Mouse (Mus musculus) layer of hippocampus, adult 18-20 months (tissue): ENCODE measurements around the gene Gli2. TPM values are rescaled to one million over a fixed set of nuclear protein-coding genes. Genes with fewer than 3 reads are reported as not detected.

Source experiments
- DNase-seq, 2 experiments: peaks; one replicate each; pipeline ENCODE4 v3.0.0; 2022; ENCODE audit warnings: low spot score in 2 of 2
- total RNA-seq, 2 experiments: library from RNA; stranded (reverse); gene quantifications; 2 replicates each; pipeline ENCODE4 v1.2.3; 2021

The Gli2 gene
- total RNA-seq, 2 experiments from 2014 or later = 3.2 to 4.1 TPM

- DNase-seq = no peak
These were observed 49.5 kb downstream of the Gli2 start for GRCm38 (mm10) chr1:119003852-119004398.

GRCm38 (mm10) chr1:119001454-119002034 is 51.9 kb downstream of the Gli2 start:
- no peak for DNase-seq

GRCm38 (mm10) chr1:118994482-118995105 is 58.8 kb downstream of the Gli2 start:
- no peak for DNase-seq

- no peak for DNase-seq
These were observed 59.6 kb downstream of the Gli2 start for GRCm38 (mm10) chr1:118993775-118994174.

GRCm38 (mm10) chr1:118988331-118988730 is 65.1 kb downstream of the Gli2 start:
- no peak for DNase-seq

- DNase-seq = no peak
These were observed 65.9 kb downstream of the Gli2 start for GRCm38 (mm10) chr1:118987538-118987937.

- DNase-seq = no peak
These were observed 70.0 kb downstream of the Gli2 start for GRCm38 (mm10) chr1:118983389-118983788.

GRCm38 (mm10) chr1:118982805-118983211 is 70.6 kb downstream of the Gli2 start:
- DNase-seq = no peak

GRCm38 (mm10) chr1:118981943-118982804 is 71.2 kb downstream of the Gli2 start:
- peak; percentile 23 to 41 for DNase-seq

- DNase-seq = peak in 1 of 2 experiments; percentile 22
These were observed 72.8 kb downstream of the Gli2 start for GRCm38 (mm10) chr1:118980636-118981035.

- peak; percentile 22 to 57 for DNase-seq
These were observed 76.8 kb downstream of the Gli2 start for GRCm38 (mm10) chr1:118976596-118976995.

GRCm38 (mm10) chr1:118975376-118975775 is 78.0 kb downstream of the Gli2 start:
- DNase-seq = no peak

- DNase-seq = no peak
These were observed 83.4 kb downstream of the Gli2 start for GRCm38 (mm10) chr1:118970068-118970467.

- no peak for DNase-seq
These were observed 84.0 kb downstream of the Gli2 start for GRCm38 (mm10) chr1:118969409-118969808.

- DNase-seq = no peak
These were observed 84.7 kb downstream of the Gli2 start for GRCm38 (mm10) chr1:118968661-118969179.

- DNase-seq = no peak
These were observed 85.4 kb downstream of the Gli2 start for GRCm38 (mm10) chr1:118967976-118968375.

GRCm38 (mm10) chr1:118967281-118967680 is 86.1 kb downstream of the Gli2 start:
- no peak for DNase-seq

- no peak for DNase-seq
These were observed 94.8 kb downstream of the Gli2 start for GRCm38 (mm10) chr1:118958644-118959043.

GRCm38 (mm10) chr1:118955791-118956190 is 97.6 kb downstream of the Gli2 start:
- no peak for DNase-seq

GRCm38 (mm10) chr1:118954434-118955301 is 98.8 kb downstream of the Gli2 start:
- DNase-seq = peak; percentile 33 to 60

- no peak for DNase-seq
These were observed 100.4 kb downstream of the Gli2 start for GRCm38 (mm10) chr1:118953031-118953430.
